Mouse (Mus musculus): ENCODE results near the gene Hexdc.

Gene Hexdc

DNA sequence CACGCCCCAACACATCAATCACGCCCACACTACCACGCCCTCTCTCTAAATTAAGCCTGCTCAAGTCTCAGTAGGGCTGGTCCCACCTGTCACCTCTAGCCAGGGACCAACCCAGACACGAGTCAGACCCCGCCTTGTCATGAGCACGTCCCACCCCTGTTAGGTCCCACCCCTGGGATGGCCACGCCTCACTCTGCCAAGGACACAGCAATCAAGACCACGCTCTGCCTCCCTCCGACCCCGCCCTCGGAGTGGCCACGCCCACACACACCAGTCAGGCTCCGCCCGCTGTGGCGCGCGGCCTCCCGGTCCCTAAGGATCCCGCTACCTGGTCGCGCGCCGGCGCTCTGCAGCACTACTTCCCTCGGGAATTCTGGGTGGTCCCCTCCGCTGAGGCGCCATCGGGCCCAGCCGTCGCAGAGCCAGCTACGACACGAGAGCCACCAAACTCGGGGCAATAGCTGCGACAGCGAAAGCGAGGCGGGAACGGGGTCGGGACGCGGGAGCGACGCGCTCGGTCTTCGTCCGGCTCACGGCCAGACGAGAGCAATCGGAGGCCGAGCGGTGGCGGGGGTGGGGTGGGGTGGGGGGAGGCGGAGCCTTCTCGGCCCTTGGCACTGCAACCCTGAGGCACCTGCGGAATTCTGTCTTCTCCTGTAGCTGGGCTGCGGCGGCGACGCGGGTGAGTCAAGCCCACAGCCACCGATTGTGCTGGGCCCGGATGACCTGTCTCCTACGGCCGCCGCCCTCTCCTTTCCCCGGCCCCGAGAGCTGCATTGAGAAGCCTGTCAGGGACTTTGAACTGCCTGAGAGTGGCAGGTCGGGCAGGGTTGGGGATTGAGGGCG, at the start of gene Hexdc, which contains the start of gene Ogfod3:
Gene Hexdc (plus strand): TSS at position 273 of the 846 bp plus-strand sequence.
Gene Ogfod3 (minus strand): TSS at position 551 of the 846 bp plus-strand sequence.
- in situ Hi-C loops (cut with MboI): no loop called here

DNA sequence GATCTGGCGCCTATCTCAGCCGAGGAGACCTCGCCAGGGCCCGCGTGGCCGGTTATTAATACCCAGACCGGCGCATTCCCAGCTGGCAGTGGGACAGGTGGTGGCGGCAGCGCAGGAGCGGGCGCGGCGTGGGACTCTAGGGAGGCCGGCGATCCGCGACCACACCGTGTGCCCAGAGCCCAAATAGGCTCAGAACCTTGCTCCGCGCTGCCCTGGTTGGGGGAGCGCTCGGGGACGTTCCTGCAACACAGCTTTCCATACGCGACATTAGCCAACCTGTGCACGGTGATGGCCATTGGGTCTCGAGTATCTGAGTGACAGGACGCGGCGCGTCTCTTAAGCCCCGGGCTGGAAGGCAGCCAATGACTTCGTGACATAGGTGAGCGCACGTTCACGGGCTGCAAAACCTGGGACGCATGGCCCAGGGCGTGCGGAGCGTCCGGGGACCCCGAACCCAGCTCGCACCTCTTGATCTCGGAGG, 47.8 kb upstream of the Hexdc start:
- in situ Hi-C loops (cut with MboI): no loop called here

GRCm38 (mm10) chr11:121159971-121160370, 44.3 kb upstream of the Hexdc start, which contains the start of gene Uts2r:
Uts2r (plus strand) TSS chr11:121160271.
- in situ Hi-C loops (cut with MboI): no loop called here

- in situ Hi-C loops (cut with MboI): no loop called here
Measured at GRCm38 (mm10) chr11:121160636-121161346, 43.4 kb upstream of the Hexdc start.

GRCm38 (mm10) chr11:121163751-121164150, 40.5 kb upstream of the Hexdc start:
- in situ Hi-C loops (cut with MboI): no loop called here

DNA sequence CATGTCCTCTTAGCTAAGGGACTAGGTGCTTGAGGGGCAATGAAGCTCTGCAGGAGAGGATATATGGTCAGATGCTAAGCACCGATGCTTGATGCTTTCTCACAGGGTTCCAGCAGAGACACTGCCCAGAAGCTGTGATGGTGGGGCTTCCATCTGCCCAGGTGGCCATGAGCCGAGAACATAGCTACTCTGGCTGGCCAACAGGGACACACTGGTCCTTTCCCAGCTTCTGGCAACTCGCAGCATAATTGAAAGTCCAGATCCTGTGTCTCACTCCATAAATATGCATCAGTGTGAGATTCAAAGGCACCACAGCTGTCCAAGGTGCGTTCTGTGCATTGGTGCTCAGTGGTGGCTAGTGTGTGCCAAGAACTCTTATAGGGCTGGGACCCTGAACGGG, 31.0 kb upstream of the Hexdc start:
- in situ Hi-C loops (cut with MboI): no loop called here

DNA sequence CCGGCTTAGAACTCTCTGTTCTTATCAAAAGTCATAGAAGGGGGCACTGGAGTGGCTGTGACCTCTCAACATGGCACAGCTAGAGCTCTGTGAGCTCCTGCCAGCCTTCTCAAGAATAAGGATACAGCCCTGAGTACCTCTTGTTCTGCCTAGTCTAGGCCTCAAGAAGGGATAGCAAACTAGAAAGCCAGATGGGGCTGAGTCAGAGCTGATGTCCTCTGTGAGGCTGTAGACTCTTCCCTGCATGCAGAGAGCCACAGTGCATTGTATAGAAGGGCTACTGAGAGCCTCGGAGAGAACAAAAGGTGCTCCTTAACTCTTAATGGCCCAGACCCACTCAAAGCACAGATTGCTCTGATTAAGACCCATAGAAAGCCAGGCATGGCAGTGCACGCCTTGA, 30.0 kb upstream of the Hexdc start:
- in situ Hi-C loops (cut with MboI): no loop called here

DNA sequence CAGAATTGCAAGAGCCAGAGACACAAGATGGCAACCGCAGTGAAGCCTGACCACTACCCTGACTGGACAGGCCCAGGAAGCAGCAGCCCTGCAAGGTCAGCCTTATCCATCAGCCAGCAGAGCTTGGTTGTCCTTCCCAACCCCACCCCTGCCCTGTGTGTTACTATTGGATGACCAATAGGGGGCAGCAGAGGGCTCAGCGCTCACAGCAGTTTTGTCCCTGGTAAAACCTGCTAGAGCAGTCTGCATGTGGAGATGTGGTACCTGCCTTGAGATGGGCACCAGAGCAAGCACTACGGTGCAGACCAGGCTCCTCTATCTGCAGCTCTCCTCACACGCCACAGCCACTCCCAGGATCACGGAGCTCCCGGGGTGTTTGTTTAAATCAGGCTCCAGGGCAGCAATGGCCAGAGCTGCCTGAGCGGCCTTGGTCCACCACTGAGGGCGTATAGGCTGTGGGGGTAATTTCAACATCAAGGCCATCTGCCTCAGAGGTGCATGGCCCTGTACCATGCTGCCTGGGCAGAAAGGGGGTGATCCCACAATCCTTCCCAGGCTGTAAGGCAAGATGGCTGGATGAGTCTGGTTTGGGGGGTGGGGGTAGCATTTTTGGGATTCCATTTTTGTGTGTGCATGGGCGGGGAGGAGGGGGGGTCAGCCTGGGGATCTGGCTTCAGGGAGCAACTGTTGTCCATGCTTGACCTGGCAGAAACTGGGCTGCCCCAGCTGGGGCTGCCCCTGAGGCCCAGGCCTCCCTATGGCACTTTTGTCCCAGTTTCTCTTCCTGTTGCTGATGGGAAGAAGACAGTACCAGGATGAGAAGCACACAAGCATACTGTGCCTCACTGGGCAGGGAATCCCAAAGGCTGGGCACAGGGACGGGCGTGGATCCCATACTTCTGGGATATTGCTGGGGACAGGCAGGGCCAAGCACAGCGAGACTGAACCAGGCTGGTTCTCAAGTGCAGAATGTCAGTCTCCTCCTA, 27.7 kb upstream of the Hexdc start:
- in situ Hi-C loops (cut with MboI): no loop called here

DNA sequence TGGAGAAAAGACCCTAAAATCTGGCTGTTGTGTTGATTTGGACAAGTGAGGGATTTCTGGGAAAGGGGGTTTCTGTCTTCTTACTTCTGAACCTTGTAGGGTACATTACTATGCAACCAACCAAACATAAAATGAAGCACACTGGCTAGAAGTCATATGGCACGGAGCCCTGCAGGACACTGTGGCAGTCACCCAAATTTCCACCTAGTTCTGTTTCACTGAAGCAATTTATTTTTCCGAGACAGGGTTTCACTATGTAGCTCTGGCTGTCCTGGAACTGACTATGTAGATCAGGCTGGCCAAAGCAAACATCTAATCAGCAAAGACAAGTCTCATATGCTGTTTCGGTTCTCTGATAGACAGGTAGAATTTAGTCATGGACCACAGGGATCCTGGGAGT, 14.6 kb upstream of the Hexdc start:
- in situ Hi-C loops (cut with MboI): no loop called here

GRCm38 (mm10) chr11:121192742-121193141, 11.5 kb upstream of the Hexdc start:
- in situ Hi-C loops (cut with MboI): no loop called here

GRCm38 (mm10) chr11:121193415-121193814, 10.8 kb upstream of the Hexdc start:
- in situ Hi-C loops (cut with MboI): no loop called here

- in situ Hi-C loops (cut with MboI): no loop called here
Measured at GRCm38 (mm10) chr11:121198622-121199021, 5.6 kb upstream of the Hexdc start.

GRCm38 (mm10) chr11:121199851-121200250, 4.4 kb upstream of the Hexdc start:
- in situ Hi-C loops (cut with MboI): no loop called here

DNA sequence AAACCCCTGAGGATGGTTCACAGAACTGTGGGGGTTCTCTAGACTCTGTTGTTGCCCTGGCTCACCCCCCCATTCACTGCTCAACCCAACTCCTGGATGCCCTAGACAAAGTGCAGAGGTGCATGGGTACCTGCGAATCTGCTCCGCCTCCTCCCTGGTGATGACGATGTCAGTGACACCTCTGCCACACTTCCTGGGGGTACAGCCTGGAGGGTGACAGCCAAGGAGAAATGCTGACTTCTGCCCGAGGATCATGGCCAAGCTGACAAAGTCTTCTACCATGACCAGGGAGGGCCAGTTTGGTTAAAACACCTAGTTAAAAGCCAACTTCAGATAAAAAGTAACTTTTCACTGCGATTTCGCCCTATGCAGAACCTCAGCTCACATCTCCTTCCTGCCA, 3.5 kb upstream of the Hexdc start:
- in situ Hi-C loops (cut with MboI): no loop called here

- in situ Hi-C loops (cut with MboI): no loop called here
Measured at GRCm38 (mm10) chr11:121201436-121202198, 2.6 kb upstream of the Hexdc start.

GRCm38 (mm10) chr11:121203859-121204160, 423 bp upstream of the Hexdc start:
- in situ Hi-C loops (cut with MboI): no loop called here

GRCm38 (mm10) chr11:121216831-121217230, 12.6 kb downstream of the Hexdc start:
- in situ Hi-C loops (cut with MboI): no loop called here

DNA sequence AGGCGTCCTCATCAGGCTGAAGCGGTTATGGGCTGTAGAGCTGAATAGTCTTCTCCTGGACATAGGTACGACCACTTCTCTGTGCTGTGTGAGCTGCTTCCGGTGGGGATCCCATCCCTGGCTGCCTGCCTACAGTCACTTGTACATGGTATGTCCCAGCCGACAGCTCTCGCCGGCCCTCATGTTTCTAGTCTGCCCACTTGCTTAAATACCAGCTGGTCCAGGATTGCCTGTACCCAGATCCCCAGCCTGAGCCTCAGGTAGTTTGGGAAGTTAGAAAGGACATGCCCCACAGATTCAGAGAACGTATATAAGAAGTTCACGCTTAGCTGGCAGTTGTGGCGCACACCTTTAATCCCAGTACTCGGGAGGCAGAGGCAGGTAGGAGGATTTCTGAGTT, 15.5 kb downstream of the Hexdc start:
- in situ Hi-C loops (cut with MboI): no loop called here

- in situ Hi-C loops (cut with MboI): no loop called here
Measured at GRCm38 (mm10) chr11:121220771-121221170, 16.5 kb downstream of the Hexdc start.

- in situ Hi-C loops (cut with MboI): no loop called here
Measured at GRCm38 (mm10) chr11:121221321-121222010, 17.2 kb downstream of the Hexdc start.
